Mouse (Mus musculus): ENCODE results near the gene Atp5d. TPM values are rescaled to one million over a fixed set of nuclear protein-coding genes. Genes with fewer than 3 reads are reported as not detected.
A peak's percentile ranks its signal among the peaks of the same experiment; 100 is the strongest.

Atp5d gene
- polyA plus RNA-seq, 1 experiment from 2014 or later, result 454 TPM

GRCm38 (mm10) chr10:80152071-80152872 is 13.8 kb downstream of the Atp5d start:
- peaks cover 35% of the 10 kb centered on the region for H3K36me3 ChIP-seq (ENCODE audit: control insufficient read depth, insufficient read depth, low read length)
- WGBS, result 1% methylated on average over 15 of the region's 15 CpGs

GRCm38 (mm10) chr10:80152873-80153260 is 14.4 kb downstream of the Atp5d start:
- Histone ChIP-seq H3K27me3 (ENCODE audit: control insufficient read depth, insufficient read depth, low read depth, low read length) (no peaks in the 10 kb centered on the region), H3K36me3 (ENCODE audit: control insufficient read depth, insufficient read depth, low read length) (peaks cover 37% of the 10 kb centered on the region), H3K27ac (ENCODE audit: low read length) (peak overlapping the region; percentile 100), H3K4me1 (ENCODE audit: control insufficient read depth, insufficient read depth, low read length) (peaks cover 28% of the 10 kb centered on the region), H3K9ac (ENCODE audit: low read depth, low read length) (peak overlapping the region; percentile 99), H3K9me3 (replicated peaks; ENCODE audit: control insufficient read depth, low read length, poor library complexity, severe bottlenecking) (no peaks in the 10 kb centered on the region), H3K4me2 (ENCODE audit: low read length) (peak overlapping the region; percentile 99), H3K4me3 (ENCODE audit: low read depth, low read length) (peak overlapping the region; percentile 93)
- WGBS, result 32% methylated on average over 3 of the region's 3 CpGs
- no peak for ATAC-seq

More at GRCm38 (mm10) chr10:80152071-80152872, 13.8 kb downstream of the Atp5d start:
- H3K4me2 ChIP-seq (ENCODE audit: low read length), result peak overlapping the region; percentile 99
- peak overlapping the region; percentile 99 for H3K9ac ChIP-seq (ENCODE audit: low read depth, low read length)
- H3K27me3 ChIP-seq (ENCODE audit: control insufficient read depth, insufficient read depth, low read depth, low read length), result no peaks in the 10 kb centered on the region
- peaks cover 27% of the 10 kb centered on the region for H3K4me1 ChIP-seq (ENCODE audit: control insufficient read depth, insufficient read depth, low read length)
- no peak for ATAC-seq
- peak overlapping the region; percentile 100 for H3K27ac ChIP-seq (ENCODE audit: low read length)
- no peaks in the 10 kb centered on the region for H3K9me3 ChIP-seq (replicated peaks; ENCODE audit: control insufficient read depth, low read length, poor library complexity, severe bottlenecking)
- peak overlapping the region; percentile 93 for H3K4me3 ChIP-seq (ENCODE audit: low read depth, low read length)

GRCm38 (mm10) chr10:80153713-80154112 is 15.3 kb downstream of the Atp5d start:
- peaks cover 37% of the 10 kb centered on the region for H3K36me3 ChIP-seq (ENCODE audit: control insufficient read depth, insufficient read depth, low read length)
- ATAC-seq, result no peak
- 88% methylated on average over 19 of the region's 19 CpGs for WGBS
- H3K9ac ChIP-seq (ENCODE audit: low read depth, low read length), result peak overlapping the region; percentile 99
- peak overlapping the region; percentile 58 for H3K27ac ChIP-seq (ENCODE audit: low read length)
- H3K4me3 ChIP-seq (ENCODE audit: low read depth, low read length), result no peak overlapping the region
- no peaks in the 10 kb centered on the region for H3K27me3 ChIP-seq (ENCODE audit: control insufficient read depth, insufficient read depth, low read depth, low read length)
- no peaks in the 10 kb centered on the region for H3K9me3 ChIP-seq (replicated peaks; ENCODE audit: control insufficient read depth, low read length, poor library complexity, severe bottlenecking)
- peak overlapping the region; percentile 99; the same call in 1 of the 2 replicates for H3K4me2 ChIP-seq (ENCODE audit: low read length)
- H3K4me1 ChIP-seq (ENCODE audit: control insufficient read depth, insufficient read depth, low read length), result peaks cover 28% of the 10 kb centered on the region

GRCm38 (mm10) chr10:80154384-80154783 is 16.0 kb downstream of the Atp5d start:
- 66% methylated on average over 7 of the region's 7 CpGs for WGBS
- H3K27ac ChIP-seq (ENCODE audit: low read length), result no peak overlapping the region
- peak overlapping the region; percentile 18; the same call in 1 of the 2 replicates for H3K9ac ChIP-seq (ENCODE audit: low read depth, low read length)
- no peak for ATAC-seq
- H3K36me3 ChIP-seq (ENCODE audit: control insufficient read depth, insufficient read depth, low read length), result peaks cover 37% of the 10 kb centered on the region
- peaks cover 34% of the 10 kb centered on the region for H3K4me1 ChIP-seq (ENCODE audit: control insufficient read depth, insufficient read depth, low read length)
- H3K9me3 ChIP-seq (replicated peaks; ENCODE audit: control insufficient read depth, low read length, poor library complexity, severe bottlenecking), result no peaks in the 10 kb centered on the region
- no peak overlapping the region for H3K4me3 ChIP-seq (ENCODE audit: low read depth, low read length)
- H3K4me2 ChIP-seq (ENCODE audit: low read length), result no peak overlapping the region
- H3K27me3 ChIP-seq (ENCODE audit: control insufficient read depth, insufficient read depth, low read depth, low read length), result no peaks in the 10 kb centered on the region

GRCm38 (mm10) chr10:80155277-80155676 is 16.8 kb downstream of the Atp5d start:
- Histone ChIP-seq H3K9ac (ENCODE audit: low read depth, low read length) (no peak overlapping the region), H3K36me3 (ENCODE audit: control insufficient read depth, insufficient read depth, low read length) (peaks cover 37% of the 10 kb centered on the region), H3K4me1 (ENCODE audit: control insufficient read depth, insufficient read depth, low read length) (peaks cover 38% of the 10 kb centered on the region), H3K27ac (ENCODE audit: low read length) (peak overlapping the region; percentile 24; the same call in 1 of the 2 replicates), H3K4me3 (ENCODE audit: low read depth, low read length) (no peak overlapping the region), H3K4me2 (ENCODE audit: low read length) (no peak overlapping the region), H3K27me3 (ENCODE audit: control insufficient read depth, insufficient read depth, low read depth, low read length) (no peaks in the 10 kb centered on the region), H3K9me3 (replicated peaks; ENCODE audit: control insufficient read depth, low read length, poor library complexity, severe bottlenecking) (no peaks in the 10 kb centered on the region)
- no peak for ATAC-seq
- WGBS, result 50% methylated on average over 1 of the region's 1 CpGs

- H3K9ac ChIP-seq (ENCODE audit: low read depth, low read length), result no peak overlapping the region
- peaks cover 37% of the 10 kb centered on the region for H3K36me3 ChIP-seq (ENCODE audit: control insufficient read depth, insufficient read depth, low read length)
- peaks cover 45% of the 10 kb centered on the region for H3K4me1 ChIP-seq (ENCODE audit: control insufficient read depth, insufficient read depth, low read length)
- peak overlapping the region; percentile 12 for H3K27ac ChIP-seq (ENCODE audit: low read length)
- H3K27me3 ChIP-seq (ENCODE audit: control insufficient read depth, insufficient read depth, low read depth, low read length), result no peaks in the 10 kb centered on the region
- no peak overlapping the region for H3K4me2 ChIP-seq (ENCODE audit: low read length)
- H3K9me3 ChIP-seq (replicated peaks; ENCODE audit: control insufficient read depth, low read length, poor library complexity, severe bottlenecking), result no peaks in the 10 kb centered on the region
- ATAC-seq, result no peak
- WGBS, result 83% methylated on average over 29 of the region's 29 CpGs
- no peak overlapping the region for H3K4me3 ChIP-seq (ENCODE audit: low read depth, low read length)
Observed at GRCm38 (mm10) chr10:80156002-80156751, 17.7 kb downstream of the Atp5d start.

GRCm38 (mm10) chr10:80156752-80157053 is 18.3 kb downstream of the Atp5d start:
- H3K27me3 ChIP-seq (ENCODE audit: control insufficient read depth, insufficient read depth, low read depth, low read length), result no peaks in the 10 kb centered on the region
- 56% methylated on average over 7 of the region's 7 CpGs for WGBS
- H3K4me3 ChIP-seq (ENCODE audit: low read depth, low read length), result no peak overlapping the region
- H3K4me2 ChIP-seq (ENCODE audit: low read length), result no peak overlapping the region
- H3K36me3 ChIP-seq (ENCODE audit: control insufficient read depth, insufficient read depth, low read length), result peaks cover 37% of the 10 kb centered on the region
- ATAC-seq, result no peak
- no peak overlapping the region for H3K9ac ChIP-seq (ENCODE audit: low read depth, low read length)
- H3K4me1 ChIP-seq (ENCODE audit: control insufficient read depth, insufficient read depth, low read length), result peaks cover 46% of the 10 kb centered on the region
- H3K9me3 ChIP-seq (replicated peaks; ENCODE audit: control insufficient read depth, low read length, poor library complexity, severe bottlenecking), result no peaks in the 10 kb centered on the region
- H3K27ac ChIP-seq (ENCODE audit: low read length), result no peak overlapping the region; the same call in 1 of the 2 replicates

GRCm38 (mm10) chr10:80157141-80157929 is 18.9 kb downstream of the Atp5d start:
- 50% methylated on average over 15 of the region's 15 CpGs for WGBS
- Histone ChIP-seq H3K4me3 (ENCODE audit: low read depth, low read length) (no peak overlapping the region), H3K27me3 (ENCODE audit: control insufficient read depth, insufficient read depth, low read depth, low read length) (no peaks in the 10 kb centered on the region), H3K9me3 (replicated peaks; ENCODE audit: control insufficient read depth, low read length, poor library complexity, severe bottlenecking) (no peaks in the 10 kb centered on the region), H3K36me3 (ENCODE audit: control insufficient read depth, insufficient read depth, low read length) (peaks cover 37% of the 10 kb centered on the region), H3K9ac (ENCODE audit: low read depth, low read length) (no peak overlapping the region), H3K4me2 (ENCODE audit: low read length) (no peak overlapping the region), H3K4me1 (ENCODE audit: control insufficient read depth, insufficient read depth, low read length) (peaks cover 39% of the 10 kb centered on the region), H3K27ac (ENCODE audit: low read length) (peak overlapping the region; percentile 52)
- no peak for ATAC-seq
